Mouse (Mus musculus) erythroblast, embryonic 14.5 days (primary cell): Measurements from ENCODE around the gene Prune2. TPM values are rescaled to one million over a fixed set of nuclear protein-coding genes. Genes with fewer than 3 reads are reported as not detected.

Experiments
- H3K27me3 ChIP-seq: 2 replicates; pipeline ENCODE4 v1.6.1; 2012; ENCODE audit warnings: inconsistent platforms; ENCODE audit not compliant: control insufficient read depth
- H3K36me3 ChIP-seq: 2 replicates; pipeline ENCODE4 v1.6.1; 2012; ENCODE audit warnings: mild to moderate bottlenecking, inconsistent platforms; ENCODE audit not compliant: control insufficient read depth
- H3K4me1 ChIP-seq: 2 replicates; pipeline ENCODE4 v1.6.1; 2012; ENCODE audit warnings: inconsistent platforms; ENCODE audit not compliant: control insufficient read depth
- H3K4me3 ChIP-seq: replicated peaks from 2 replicates; pipeline ENCODE3; 2012; ENCODE audit warnings: moderate library complexity, mild to moderate bottlenecking, inconsistent platforms
- H3K9me3 ChIP-seq: 2 replicates; pipeline ENCODE4 v1.6.1; 2012; ENCODE audit warnings: low read length, inconsistent platforms, mixed read lengths; ENCODE audit not compliant: control insufficient read depth
- GATA1 ChIP-seq: IDR thresholded peaks from 2 replicates; pipeline ENCODE4 v1.6.1; 2012; ENCODE audit warnings: low read length, inconsistent platforms, mixed read lengths
- TAL1 ChIP-seq: IDR thresholded peaks from 3 replicates; pipeline ENCODE4 v1.6.1; 2012; ENCODE audit warnings: low read length, inconsistent platforms, mixed read lengths
- polyA plus RNA-seq: library from polyadenylated mRNA; stranded (reverse); fragments of >175 nt; gene quantifications from 2 replicates; pipeline ENCODE4 v1.2.3, GENCODE M21; 2012

Gene Prune2
- polyA plus RNA-seq, 1 experiment: not detected

DNA sequence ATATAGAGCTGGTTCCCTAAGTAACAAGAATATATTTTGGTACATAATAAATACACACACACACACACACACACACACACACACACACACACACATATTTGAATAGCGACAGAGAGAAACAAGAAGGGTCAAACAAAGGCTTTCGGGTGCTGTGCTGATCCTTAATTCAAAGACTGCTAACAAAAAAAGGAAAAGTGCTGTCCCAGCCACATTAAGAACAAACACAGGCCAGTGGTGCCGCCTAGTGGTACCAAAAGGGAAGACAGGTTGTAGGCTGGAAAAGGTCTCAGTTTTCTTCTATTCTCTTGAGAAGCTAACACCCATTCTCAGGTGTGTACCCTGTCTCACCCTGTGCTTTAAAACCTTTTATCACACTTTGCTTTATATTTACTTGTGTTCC lies 74.4 kb downstream of the Prune2 start:
- no peak for TF ChIP-seq GATA1
- TF ChIP-seq TAL1: no peak
- H3K27me3 ChIP-seq: no peaks in the 10 kb centered on the region
- no peak overlapping the region for H3K4me3 ChIP-seq
- H3K9me3 ChIP-seq: no peaks in the 10 kb centered on the region
- H3K4me1 ChIP-seq: no peaks in the 10 kb centered on the region
- H3K36me3 ChIP-seq: no peaks in the 10 kb centered on the region

DNA sequence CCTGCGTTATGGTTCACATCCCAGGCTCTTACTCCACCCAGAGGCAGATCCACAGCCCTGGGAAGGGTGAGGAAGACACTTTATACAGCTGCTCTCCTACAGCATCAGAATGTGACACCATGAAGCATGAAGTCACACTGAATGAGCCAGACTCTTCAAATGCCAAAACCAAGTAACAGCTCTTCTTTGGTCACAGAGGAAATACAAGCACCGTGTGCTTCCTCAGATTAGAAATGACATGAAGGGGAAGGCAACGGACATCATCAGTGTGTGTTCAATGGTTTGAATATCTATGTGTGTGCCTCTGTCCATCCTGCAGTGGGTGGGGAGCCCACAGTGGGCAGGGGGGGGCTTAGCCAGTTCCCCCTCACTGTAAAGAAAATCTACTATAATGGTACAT lies 76.4 kb downstream of the Prune2 start:
- Histone ChIP-seq H3K4me3 (no peak overlapping the region), H3K4me1 (no peaks in the 10 kb centered on the region), H3K36me3 (no peaks in the 10 kb centered on the region), H3K9me3 (no peaks in the 10 kb centered on the region), H3K27me3 (no peaks in the 10 kb centered on the region)
- no peak for TF ChIP-seq GATA1
- TF ChIP-seq TAL1: no peak

DNA sequence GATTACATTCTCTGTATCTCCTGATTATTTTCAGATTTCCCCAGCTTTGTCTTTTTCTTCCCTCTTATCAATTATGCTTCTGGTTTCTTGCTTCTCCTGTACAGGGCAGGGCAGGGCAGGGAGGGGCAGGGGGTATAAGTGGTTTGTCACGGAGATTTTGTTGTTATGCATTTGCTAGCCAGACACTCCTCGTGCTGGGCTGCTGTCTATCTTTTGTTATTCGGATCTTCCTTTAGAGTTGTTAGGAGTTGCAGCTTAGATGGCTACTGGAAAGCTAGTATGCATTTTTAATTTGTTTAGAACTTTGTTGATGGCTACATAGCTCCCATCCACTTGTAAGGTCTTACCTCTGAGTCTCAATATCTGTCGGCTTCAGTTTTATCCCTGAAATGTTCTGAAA lies 91.0 kb downstream of the Prune2 start:
- H3K9me3 ChIP-seq: peaks cover 21% of the 10 kb centered on the region
- no peaks in the 10 kb centered on the region for H3K36me3 ChIP-seq
- TF ChIP-seq TAL1 (no peak), GATA1 (no peak)
- no peaks in the 10 kb centered on the region; the same call in 1 of the 2 replicates for H3K27me3 ChIP-seq
- H3K4me1 ChIP-seq: no peaks in the 10 kb centered on the region
- no peak overlapping the region for H3K4me3 ChIP-seq

DNA sequence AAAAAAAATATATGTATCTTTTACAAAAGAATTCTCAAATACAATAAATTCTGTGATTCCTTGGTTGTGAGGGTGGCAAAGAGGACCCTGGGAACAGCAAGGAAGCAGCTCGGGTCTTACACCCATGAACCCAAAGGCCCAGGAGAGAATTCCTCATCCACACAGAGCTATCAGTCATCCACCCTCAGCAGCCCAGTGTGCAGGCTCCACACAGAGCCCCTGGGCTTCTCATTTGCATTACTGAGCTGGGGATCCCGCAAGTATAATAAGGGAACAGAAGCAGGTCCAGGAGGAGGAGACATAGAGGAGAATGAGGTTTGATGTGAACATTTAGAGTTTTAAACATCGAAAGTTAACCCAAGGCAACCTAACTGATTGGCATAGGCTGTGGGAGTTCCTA lies 100.0 kb downstream of the Prune2 start:
- H3K27me3 ChIP-seq: no peaks in the 10 kb centered on the region
- no peaks in the 10 kb centered on the region for H3K4me1 ChIP-seq
- no peak for TF ChIP-seq TAL1
- TF ChIP-seq GATA1: no peak
- no peaks in the 10 kb centered on the region for H3K9me3 ChIP-seq
- no peak overlapping the region for H3K4me3 ChIP-seq
- no peaks in the 10 kb centered on the region for H3K36me3 ChIP-seq

DNA sequence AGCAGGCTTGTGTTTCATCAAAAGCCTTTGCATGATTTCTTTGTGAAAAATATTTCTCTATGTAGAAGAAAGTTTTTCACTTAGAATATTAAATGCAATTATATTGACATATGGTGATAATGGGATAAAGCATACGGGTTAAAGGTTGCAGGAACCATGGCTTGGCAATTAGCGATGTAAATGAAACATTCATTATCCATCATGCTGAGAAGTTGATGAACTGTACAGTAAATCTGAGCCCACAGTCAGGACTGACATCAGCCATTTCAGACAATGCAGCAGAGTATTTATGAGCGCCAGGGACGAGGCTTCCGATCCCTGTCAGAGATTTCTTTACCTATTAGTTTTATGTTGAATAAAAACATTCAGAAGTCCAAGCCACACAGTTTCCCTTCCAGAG lies 104.2 kb downstream of the Prune2 start:
- Histone ChIP-seq H3K36me3 (no peaks in the 10 kb centered on the region), H3K27me3 (no peaks in the 10 kb centered on the region), H3K4me1 (no peaks in the 10 kb centered on the region), H3K9me3 (no peaks in the 10 kb centered on the region), H3K4me3 (no peak overlapping the region)
- TF ChIP-seq TAL1 (no peak), GATA1 (no peak)

DNA sequence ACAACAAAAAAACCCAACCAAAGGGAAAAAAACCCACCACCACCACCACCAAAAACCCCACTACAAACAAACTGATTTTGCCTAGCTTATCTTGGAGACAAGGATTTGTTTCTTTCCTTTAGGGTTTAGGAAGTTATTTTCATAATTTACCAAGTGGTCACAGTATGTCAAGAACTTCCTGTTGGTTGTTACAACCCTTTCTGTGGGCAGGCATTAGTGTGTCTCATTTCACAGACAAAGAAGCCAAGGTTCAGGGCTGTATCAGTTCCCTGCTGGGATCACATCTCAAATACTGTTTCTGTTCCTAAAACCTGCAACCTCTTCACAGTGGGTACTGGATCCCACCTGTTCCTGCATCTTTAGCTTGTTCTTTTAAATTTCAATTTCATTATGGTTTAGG lies 108.5 kb downstream of the Prune2 start:
- no peak for TF ChIP-seq TAL1
- TF ChIP-seq GATA1: no peak
- Histone ChIP-seq H3K4me1 (no peaks in the 10 kb centered on the region), H3K36me3 (no peaks in the 10 kb centered on the region), H3K9me3 (no peaks in the 10 kb centered on the region), H3K4me3 (no peak overlapping the region), H3K27me3 (no peaks in the 10 kb centered on the region)

DNA sequence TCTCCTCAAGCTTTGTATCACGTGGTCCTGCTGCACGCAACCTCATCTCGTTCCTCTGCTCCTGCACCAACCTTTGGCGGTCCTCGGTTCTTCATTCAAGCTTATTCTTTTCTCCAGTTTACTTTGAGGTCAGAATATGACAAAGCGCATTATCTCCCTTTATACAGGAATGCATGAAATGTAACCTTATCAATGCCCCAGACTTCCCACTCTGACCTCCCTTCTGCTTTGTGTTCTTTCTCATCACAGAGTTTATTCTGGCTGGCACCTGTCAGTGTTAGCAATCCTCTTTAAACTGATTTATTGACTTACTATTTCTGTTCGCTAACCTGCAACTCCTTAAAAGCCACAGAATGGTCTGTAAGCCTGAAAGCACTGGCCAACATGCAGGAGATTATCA lies 113.1 kb downstream of the Prune2 start:
- Histone ChIP-seq H3K4me1 (no peaks in the 10 kb centered on the region), H3K36me3 (no peaks in the 10 kb centered on the region), H3K27me3 (no peaks in the 10 kb centered on the region), H3K9me3 (no peaks in the 10 kb centered on the region), H3K4me3 (no peak overlapping the region)
- TF ChIP-seq TAL1: no peak
- TF ChIP-seq GATA1: no peak

DNA sequence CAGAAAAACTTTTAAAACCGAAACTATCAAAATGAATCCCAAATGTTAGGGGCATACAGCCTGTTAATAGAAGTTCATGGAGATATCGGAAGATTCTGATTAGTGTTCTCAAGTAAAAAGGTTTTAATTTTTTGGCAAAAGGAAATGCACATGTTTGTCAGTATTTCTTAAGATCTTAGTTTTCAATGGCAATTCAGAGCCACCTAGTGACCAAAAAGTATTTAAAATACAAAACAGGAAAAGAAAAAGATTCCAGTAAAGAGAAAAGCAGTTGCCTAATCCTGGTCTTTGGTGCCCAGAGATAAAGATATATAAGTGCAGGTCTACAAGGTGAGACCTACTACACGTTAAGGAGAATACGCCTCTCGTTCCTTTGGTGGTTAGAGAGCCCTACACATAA lies 115.3 kb downstream of the Prune2 start:
- H3K4me1 ChIP-seq: no peaks in the 10 kb centered on the region
- no peaks in the 10 kb centered on the region for H3K36me3 ChIP-seq
- TF ChIP-seq GATA1 (no peak), TAL1 (no peak)
- no peak overlapping the region for H3K4me3 ChIP-seq
- H3K27me3 ChIP-seq: no peaks in the 10 kb centered on the region
- H3K9me3 ChIP-seq: no peaks in the 10 kb centered on the region

DNA sequence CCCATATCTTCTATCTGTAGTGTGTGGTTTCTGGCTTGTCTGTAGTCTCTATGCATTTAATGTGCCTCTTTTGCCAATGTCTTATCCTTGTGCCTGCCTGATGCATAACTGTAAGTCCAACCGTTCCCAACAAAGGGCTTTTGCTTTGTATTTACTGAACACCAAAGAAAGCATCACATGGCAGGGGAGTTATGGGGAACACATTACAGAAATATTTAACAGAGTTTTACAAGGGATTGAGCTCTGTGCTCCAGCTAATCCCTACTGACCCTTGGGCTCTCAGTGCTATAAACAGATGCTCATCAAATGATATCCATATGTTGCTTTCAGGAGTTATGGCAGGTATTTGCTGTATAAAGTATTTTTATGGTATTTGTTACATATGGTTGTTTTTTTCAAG lies 116.3 kb downstream of the Prune2 start:
- no peaks in the 10 kb centered on the region for H3K36me3 ChIP-seq
- TF ChIP-seq TAL1 (no peak), GATA1 (no peak)
- no peaks in the 10 kb centered on the region for H3K27me3 ChIP-seq
- H3K9me3 ChIP-seq: no peaks in the 10 kb centered on the region
- no peak overlapping the region for H3K4me3 ChIP-seq
- H3K4me1 ChIP-seq: no peaks in the 10 kb centered on the region

DNA sequence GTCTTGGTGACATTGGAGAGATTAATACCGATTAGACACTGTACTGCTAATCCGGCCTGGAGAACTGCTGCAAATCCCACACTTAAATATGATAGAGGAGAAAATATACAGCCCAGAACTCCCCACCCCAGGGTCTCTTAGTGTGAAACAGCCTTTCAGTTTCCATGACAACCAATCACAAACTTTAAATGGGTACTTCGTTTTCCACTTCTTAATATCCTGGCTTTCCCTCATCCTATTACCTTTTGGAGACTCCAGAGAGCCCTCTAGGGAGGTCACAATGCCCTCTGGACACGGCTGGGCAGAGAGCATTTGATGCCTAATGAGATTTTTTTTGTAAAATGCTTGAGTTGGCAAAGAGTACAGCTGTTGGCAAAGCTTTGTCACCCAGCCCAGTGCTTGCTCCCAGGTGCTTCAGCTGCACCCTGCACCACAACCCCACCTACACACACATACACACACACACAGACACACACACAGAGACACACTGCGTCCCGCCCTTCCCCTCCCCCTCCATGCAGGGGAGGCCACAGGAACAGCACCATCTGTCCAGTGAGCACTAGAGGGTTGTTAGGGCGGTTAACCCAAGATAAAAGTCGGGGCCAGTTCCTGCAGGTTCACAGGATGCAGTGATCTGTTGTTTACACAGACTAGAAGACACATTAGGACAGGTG lies 122.9 kb downstream of the Prune2 start:
- TF ChIP-seq GATA1: no peak
- TF ChIP-seq TAL1: no peak

More for the DNA sequence above, 122.9 kb downstream of the Prune2 start:
- no peaks in the 10 kb centered on the region for H3K27me3 ChIP-seq
- H3K4me3 ChIP-seq: no peak overlapping the region
- H3K9me3 ChIP-seq: no peaks in the 10 kb centered on the region
- H3K4me1 ChIP-seq: no peaks in the 10 kb centered on the region
- no peaks in the 10 kb centered on the region for H3K36me3 ChIP-seq
